Mouse (Mus musculus) spleen, postnatal 4 days (tissue): Measurements from ENCODE around the gene Smim26.

Source experiments
- DNase-seq, 2 experiments: peaks; one replicate each; pipeline ENCODE4 v3.0.0; 2022; ENCODE audit warnings: low spot score in 2 of 2

The Smim26 gene

DNA sequence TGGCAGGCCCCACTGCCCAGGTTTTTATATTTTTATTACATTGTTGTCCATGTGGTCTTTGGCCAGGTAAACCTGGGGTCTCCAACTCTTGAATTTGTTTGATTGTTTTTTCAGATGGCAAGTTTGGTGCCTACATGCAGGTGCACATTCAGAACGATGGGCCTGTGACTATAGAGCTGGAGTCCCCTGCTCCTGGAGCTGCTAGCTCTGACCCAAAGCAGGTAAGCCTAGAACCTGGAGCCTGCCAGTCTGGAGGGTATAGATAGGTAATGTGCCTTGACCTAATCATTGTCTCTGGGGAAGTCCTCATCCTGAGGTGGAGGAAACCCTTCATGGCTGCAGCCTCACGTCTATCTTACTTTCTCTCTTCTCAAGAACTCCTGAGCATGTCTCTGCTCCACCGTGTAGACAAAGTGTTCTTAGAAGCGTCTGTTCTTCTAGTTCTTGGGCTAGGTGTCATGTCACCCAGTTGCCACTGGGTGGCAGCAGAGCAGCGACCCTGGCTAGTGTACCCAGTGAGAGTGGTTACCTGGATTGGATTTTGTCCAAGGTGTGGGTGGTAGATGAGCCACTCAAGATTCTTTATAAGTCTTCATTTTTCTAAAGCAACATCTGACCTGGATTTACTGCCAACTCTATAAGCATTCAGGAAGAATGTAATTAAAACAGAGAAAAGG lies 41.9 kb downstream of the Smim26 start:
- DNase-seq = peak; percentile 48 to 81

DNA sequence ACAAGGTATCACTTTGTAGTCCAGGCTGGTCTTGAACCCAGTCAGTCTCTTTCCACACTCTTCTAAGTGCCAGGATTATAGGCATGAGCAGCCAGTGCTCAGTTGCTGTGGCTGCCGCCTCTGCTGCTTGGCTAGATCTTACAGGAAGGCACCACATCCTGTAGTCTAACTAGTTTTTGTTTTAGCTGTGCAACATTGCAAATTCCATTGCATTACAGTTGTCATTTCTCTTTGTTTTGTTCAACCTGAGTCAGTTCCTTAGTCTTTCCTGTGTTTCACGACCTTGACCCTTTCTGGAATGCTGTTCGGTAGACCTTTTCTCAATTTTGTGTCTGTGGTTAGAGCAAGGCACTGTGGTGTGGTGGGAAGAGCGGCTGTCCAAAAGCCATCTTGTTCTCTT lies 43.4 kb downstream of the Smim26 start:
- no peak for DNase-seq

- DNase-seq = no peak
Observed at GRCm38 (mm10) chr2:144637671-144638395, 44.0 kb downstream of the Smim26 start.

- no peak for DNase-seq
Observed at GRCm38 (mm10) chr2:144638719-144639118, 44.9 kb downstream of the Smim26 start.

DNA sequence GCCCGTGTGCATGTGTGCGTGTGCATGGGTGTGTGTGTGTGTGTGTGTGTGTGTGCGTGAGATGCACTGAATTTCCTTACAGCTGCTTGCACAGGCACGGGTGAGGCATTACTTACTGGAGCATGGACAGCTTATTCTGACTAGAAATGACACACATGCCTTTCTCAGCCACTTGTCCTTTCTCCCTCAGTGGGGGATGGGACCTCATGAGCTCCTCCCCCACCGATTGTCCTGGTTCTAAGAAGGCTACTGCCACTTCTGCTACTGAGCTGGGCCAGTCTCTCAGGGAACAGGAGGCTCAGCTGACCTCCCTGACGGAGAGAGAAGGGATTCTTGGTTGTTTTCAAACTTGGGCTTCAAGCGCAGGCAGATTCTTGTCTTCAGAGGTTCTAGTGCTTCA lies 46.2 kb downstream of the Smim26 start:
- no peak for DNase-seq

GRCm38 (mm10) chr2:144641991-144642390 lies 48.1 kb downstream of the Smim26 start:
- DNase-seq = peak in 1 of 2 experiments; percentile 25
